ENCODE assay signal across 13 mouse cellular contexts in genomic region chr10:80057683-80058326, GRCm38 (mm10). TPM values are rescaled to one million over a fixed set of nuclear protein-coding genes. Genes with fewer than 3 reads are reported as not detected.
DNase-seq lines count a peak whose midpoint lies in the region; ATAC-seq and TF ChIP-seq lines count a peak whose summit lies in the region.
"Had no signal": no experiment of that assay in that cellular context is flagged by ENCODE, and none has a peak within 500 bp of the region (broad histone marks: within the 10 kb centered on the region; RNA-seq: fewer than 3 reads in every experiment).

No protein-coding gene starts in this region.

- TF ChIP-seq POLR2A in lung, adult 2 months (IDR thresholded peaks at IDR 0.05; ENCODE audit: borderline replicate concordance, extremely low read depth, low read depth, low read length), result peak; percentile 43; the same call in 1 of the 2 replicates

- no peak for DNase-seq in hindbrain, embryonic 11.5 days (ENCODE audit: low spot score)
- no peak for DNase-seq in lung, adult 2 months
- no peak for DNase-seq in lung, postnatal 36 days
- peak; percentile 55 for DNase-seq in 3134 (ENCODE audit: extremely low read depth, insufficient read length, low spot score)
- no peak for DNase-seq in spleen, postnatal 4 days (ENCODE audit: low spot score in 2 of 2)
- no peak for DNase-seq in thymus, postnatal 14 days
- DNase-seq: embryo, embryonic 11 days; layer of hippocampus, postnatal 36 days; midbrain, embryonic 14.5 days; thymus, adult 2 months had no signal

- no peak overlapping the region for H3K4me2 ChIP-seq in hindbrain, embryonic 13.5 days
- H3K4me2 ChIP-seq in hindbrain, embryonic 11.5 days (replicated peaks; ENCODE audit: low read depth, low read length), result no peak overlapping the region
- H3K4me2 ChIP-seq: limb, embryonic 13.5 days had no signal

- H3K4me3 ChIP-seq in hindbrain, embryonic 13.5 days, result no peak overlapping the region
- no peak overlapping the region for H3K4me3 ChIP-seq in hindbrain, embryonic 11.5 days (ENCODE audit: low read depth, low read length)
- no peak overlapping the region for H3K4me3 ChIP-seq in lung, adult 2 months (replicated peaks; ENCODE audit: extremely low read depth, low read depth, low read length)
- H3K4me3 ChIP-seq in E14TG2a.4 (replicated peaks; ENCODE audit: low read length), result peak overlapping the region; percentile 93
- H3K4me3 ChIP-seq: limb, embryonic 13.5 days had no signal

- H3K36me3 ChIP-seq in hindbrain, embryonic 13.5 days, result peaks cover 72% of the 10 kb centered on the region
- H3K36me3 ChIP-seq in hindbrain, embryonic 11.5 days (ENCODE audit: control insufficient read depth, insufficient read depth, low read length), result peaks cover 3% of the 10 kb centered on the region; the same call in 1 of the 2 replicates
- H3K36me3 ChIP-seq in E14TG2a.4 (ENCODE audit: insufficient read depth, low read length), result peaks cover 88% of the 10 kb centered on the region

- H3K27ac ChIP-seq in hindbrain, embryonic 13.5 days, result no peak overlapping the region
- H3K27ac ChIP-seq in hindbrain, embryonic 11.5 days (ENCODE audit: low read depth, low read length), result no peak overlapping the region
- H3K27ac ChIP-seq: limb, embryonic 13.5 days had no signal

- H3K9ac ChIP-seq in hindbrain, embryonic 13.5 days, result peak overlapping the region; percentile 43
- H3K9ac ChIP-seq in hindbrain, embryonic 11.5 days (ENCODE audit: low read depth, low read length), result no peak overlapping the region

- peaks cover 27% of the 10 kb centered on the region for H3K4me1 ChIP-seq in hindbrain, embryonic 13.5 days (replicated peaks)
- H3K4me1 ChIP-seq in hindbrain, embryonic 11.5 days (replicated peaks; ENCODE audit: control insufficient read depth, insufficient read depth, low read length), result peaks cover 3% of the 10 kb centered on the region
- H3K4me1 ChIP-seq in lung, adult 2 months (ENCODE audit: control insufficient read depth, insufficient read depth, low read length), result peaks cover 12% of the 10 kb centered on the region
- H3K4me1 ChIP-seq in E14TG2a.4 (replicated peaks; ENCODE audit: low read depth, low read length), result peaks cover 75% of the 10 kb centered on the region

- TF ChIP-seq CTCF in lung, adult 2 months (IDR thresholded peaks at IDR 0.05; ENCODE audit: insufficient read depth, low read length), result no peak
- no peak for TF ChIP-seq CTCF in E14TG2a.4 (conservative IDR thresholded peaks at IDR 0.05; ENCODE audit: low read length)

- no peak for ATAC-seq in hindbrain, embryonic 13.5 days (ENCODE audit: low FRiP score)
- ATAC-seq in hindbrain, embryonic 11.5 days (ENCODE audit: low FRiP score), result no peak

- WGBS in hindbrain, embryonic 13.5 days, result 82% methylated on average over 30 of the region's 30 CpGs
- WGBS in hindbrain, embryonic 11.5 days, result 86% methylated on average over 30 of the region's 30 CpGs
- 73% methylated on average over 30 of the region's 30 CpGs for WGBS in lung, adult 2 months

- no peaks in the 10 kb centered on the region for H3K27me3 ChIP-seq in hindbrain, embryonic 13.5 days
- no peaks in the 10 kb centered on the region for H3K27me3 ChIP-seq in hindbrain, embryonic 11.5 days (ENCODE audit: control insufficient read depth, insufficient read depth, low read length)
- H3K27me3 ChIP-seq in E14TG2a.4 (ENCODE audit: insufficient read depth, low read length), result no peaks in the 10 kb centered on the region
- H3K27me3 ChIP-seq: limb, embryonic 13.5 days had no signal

- H3K9me3 ChIP-seq in hindbrain, embryonic 13.5 days, result no peaks in the 10 kb centered on the region
- no peaks in the 10 kb centered on the region for H3K9me3 ChIP-seq in hindbrain, embryonic 11.5 days (ENCODE audit: control insufficient read depth, low read length)
- H3K9me3 ChIP-seq in E14TG2a.4 (ENCODE audit: low read length), result no peaks in the 10 kb centered on the region
- H3K9me3 ChIP-seq: limb, embryonic 13.5 days had no signal

RNA-seq across cellular contexts. Expression of gene Gpx4, which starts 10.8 kb away (rescaled TPM):
- polyA plus RNA-seq in hindbrain, embryonic 13.5 days (2015; fragmentation: Nextera tagmentation; extraction: Ambion mirVana), result 509 and 531 TPM in 2 replicates
- 543 and 552 TPM in 2 replicates for polyA plus RNA-seq in hindbrain, embryonic 11.5 days (2014; fragmentation: Nextera tagmentation; extraction: Ambion mirVana)
- polyA plus RNA-seq in lung, adult 2 months (2012; rRNA removed), result 581 and 623 TPM in 2 replicates

RNA-seq across cellular contexts. Expression of gene Polr2e, which starts 18.2 kb away (rescaled TPM):
- 150 and 154 TPM in 2 replicates for polyA plus RNA-seq in hindbrain, embryonic 13.5 days (2015; fragmentation: Nextera tagmentation; extraction: Ambion mirVana)
- polyA plus RNA-seq in hindbrain, embryonic 11.5 days (2014; fragmentation: Nextera tagmentation; extraction: Ambion mirVana), result 215 and 222 TPM in 2 replicates
- 199 and 208 TPM in 2 replicates for polyA plus RNA-seq in lung, adult 2 months (2012; rRNA removed)

RNA-seq across cellular contexts. Expression of gene Arhgap45, which starts 41.4 kb away (rescaled TPM):
- polyA plus RNA-seq in hindbrain, embryonic 13.5 days (2015; fragmentation: Nextera tagmentation; extraction: Ambion mirVana), result 2.5 and 2.8 TPM in 2 replicates
- 4.1 and 4.3 TPM in 2 replicates for polyA plus RNA-seq in hindbrain, embryonic 11.5 days (2014; fragmentation: Nextera tagmentation; extraction: Ambion mirVana)
- polyA plus RNA-seq in lung, adult 2 months (2012; rRNA removed), result 102 and 103 TPM in 2 replicates

RNA-seq across cellular contexts. Expression of gene Sbno2, which starts 47.6 kb away (rescaled TPM):
- 13.6 and 14.4 TPM in 2 replicates for polyA plus RNA-seq in hindbrain, embryonic 13.5 days (2015; fragmentation: Nextera tagmentation; extraction: Ambion mirVana)
- polyA plus RNA-seq in hindbrain, embryonic 11.5 days (2014; fragmentation: Nextera tagmentation; extraction: Ambion mirVana), result 8.0 and 9.5 TPM in 2 replicates
- polyA plus RNA-seq in lung, adult 2 months (2012; rRNA removed), result 83.7 and 85.8 TPM in 2 replicates

RNA-seq across cellular contexts. Expression of gene Stk11, which starts 57.8 kb away (rescaled TPM):
- 16.3 and 18.2 TPM in 2 replicates for polyA plus RNA-seq in hindbrain, embryonic 13.5 days (2015; fragmentation: Nextera tagmentation; extraction: Ambion mirVana)
- polyA plus RNA-seq in hindbrain, embryonic 11.5 days (2014; fragmentation: Nextera tagmentation; extraction: Ambion mirVana), result 21.3 and 26.8 TPM in 2 replicates
- 161 and 168 TPM in 2 replicates for polyA plus RNA-seq in lung, adult 2 months (2012; rRNA removed)

Comparison
In these comparisons a context has a peak if more than half of its experiments do, and no peak if none do; other contexts are left out.
1. RNA of gene Arhgap45, which starts 41.4 kb away (polyA plus RNA-seq): 102 to 103 TPM in lung, adult 2 months; 4.1 to 4.3 TPM in hindbrain, embryonic 11.5 days and 2.5 to 2.8 TPM in hindbrain, embryonic 13.5 days; every median in the first group is over 10 times any median in the second.